Mouse (Mus musculus) embryonic facial prominence, embryonic 14.5 days (tissue): Measurements from ENCODE around the gene 4921536K21Rik. TPM values are rescaled to one million over a fixed set of nuclear protein-coding genes. Genes with fewer than 3 reads are reported as not detected.

Experiments
- ATAC-seq: fragments of 200-750 bp; cut with Nextera tagmentation; 2 replicates; pipeline ENCODE4 v1.8.0; 2017; ENCODE audit warnings: low read depth, moderate number of reproducible peaks, moderate TSS enrichment
- DNase-seq: peaks from one replicate; pipeline ENCODE4 v3.0.0-alpha.2; 2015; ENCODE audit warnings: low spot score
- H3K27ac ChIP-seq: fragments of 300-500 bp; sonication (generic); replicated peaks from 2 replicates; pipeline ENCODE4 v1.5.1; 2014; ENCODE audit warnings: low read depth, mild to moderate bottlenecking, low read length, moderate library complexity
- H3K27me3 ChIP-seq: fragments of 300-500 bp; sonication (generic); replicated peaks from 2 replicates; pipeline ENCODE4 v1.6.1; 2014; ENCODE audit warnings: low read length; ENCODE audit not compliant: control insufficient read depth, insufficient read depth
- H3K36me3 ChIP-seq: fragments of 300-500 bp; sonication (generic); 2 replicates; pipeline ENCODE4 v1.6.1; 2014; ENCODE audit warnings: low read length, mixed read lengths; ENCODE audit not compliant: control insufficient read depth, insufficient read depth
- H3K4me1 ChIP-seq: fragments of 300-500 bp; sonication (generic); 2 replicates; pipeline ENCODE4 v1.6.1; 2014; ENCODE audit warnings: antibody characterized with exemption, low read length; ENCODE audit not compliant: control insufficient read depth, insufficient read depth
- H3K4me2 ChIP-seq: fragments of 300-500 bp; sonication (generic); 2 replicates; pipeline ENCODE4 v1.6.1; 2014; ENCODE audit warnings: low read depth, mild to moderate bottlenecking, low read length, moderate library complexity, mixed read lengths
- H3K4me3 ChIP-seq: fragments of 300-500 bp; sonication (generic); 2 replicates; pipeline ENCODE4 v1.5.1; 2014; ENCODE audit warnings: low read depth, mild to moderate bottlenecking, low read length
- H3K9ac ChIP-seq: fragments of 300-500 bp; sonication (generic); 2 replicates; pipeline ENCODE4 v1.6.1; 2014; ENCODE audit warnings: low read depth, mild to moderate bottlenecking, low read length, moderate library complexity, mixed read lengths
- H3K9me3 ChIP-seq: fragments of 300-500 bp; sonication (generic); 2 replicates; pipeline ENCODE4 v1.6.1; 2016; ENCODE audit warnings: low read length; ENCODE audit not compliant: control insufficient read depth
- WGBS: fragments of 180-500 bp; shearing (Covaris S2); extraction: QIAGEN DNeasy Blood & Tissue Kit; methylation state at CpG from one replicate; pipeline ENCODE4 v1.1.7; 2014; 5-methylcytosine and 5-hydroxymethylcytosine counted together
- polyA plus RNA-seq: library from polyadenylated mRNA; unstranded; fragments of >200 nt; fragmentation: Nextera tagmentation; extraction: Ambion mirVana; gene quantifications from 2 replicates; pipeline ENCODE4 v1.2.1, GENCODE M21; 2014

Gene 4921536K21Rik
- polyA plus RNA-seq, 1 experiment from 2014 or later: 0.21 TPM

GRCm38 (mm10) chr11:3930019-3930418, 35.1 kb upstream of the 4921536K21Rik start:
- Histone ChIP-seq H3K4me2 (no peak overlapping the region), H3K4me3 (no peak overlapping the region), H3K9ac (no peak overlapping the region), H3K36me3 (no peaks in the 10 kb centered on the region), H3K4me1 (peaks cover 12% of the 10 kb centered on the region), H3K27me3 (no peaks in the 10 kb centered on the region), H3K27ac (no peak overlapping the region), H3K9me3 (no peaks in the 10 kb centered on the region)
- WGBS: 76% methylated on average over 4 of the region's 4 CpGs
- DNase-seq (no peak), ATAC-seq (no peak)

GRCm38 (mm10) chr11:3925916-3926315, 31.0 kb upstream of the 4921536K21Rik start:
- Histone ChIP-seq H3K4me1 (peaks cover 3% of the 10 kb centered on the region), H3K4me2 (no peak overlapping the region), H3K36me3 (peaks cover 18% of the 10 kb centered on the region), H3K9me3 (no peaks in the 10 kb centered on the region), H3K4me3 (no peak overlapping the region), H3K27ac (no peak overlapping the region), H3K9ac (no peak overlapping the region), H3K27me3 (no peaks in the 10 kb centered on the region)
- WGBS: 89% methylated on average over 10 of the region's 10 CpGs
- no peak for DNase-seq
- no peak for ATAC-seq

DNA sequence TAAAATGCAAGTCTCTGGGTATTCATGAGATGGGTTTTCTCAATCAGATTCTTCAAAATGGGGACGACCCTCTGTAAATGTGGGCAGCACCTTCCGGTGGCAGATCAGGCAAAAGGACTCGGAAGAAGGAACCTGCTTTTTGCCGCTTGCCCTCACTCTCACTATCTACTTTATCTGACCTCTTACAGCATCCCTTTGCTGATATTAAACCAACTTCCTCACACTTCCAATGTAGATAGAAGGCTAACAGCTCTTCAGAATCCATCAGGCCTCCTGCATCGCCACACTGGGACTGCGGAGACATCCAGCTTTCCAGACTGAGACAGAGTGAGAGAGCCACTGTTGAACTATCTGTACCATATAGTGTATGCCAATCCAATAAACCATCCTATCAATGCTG, 27.8 kb upstream of the 4921536K21Rik start:
- DNase-seq (no peak), ATAC-seq (no peak)
- H3K27ac ChIP-seq: no peak overlapping the region
- H3K27me3 ChIP-seq: no peaks in the 10 kb centered on the region
- no peaks in the 10 kb centered on the region for H3K9me3 ChIP-seq
- no peaks in the 10 kb centered on the region for H3K4me1 ChIP-seq
- H3K4me2 ChIP-seq: no peak overlapping the region
- WGBS: 94% methylated on average over 6 of the region's 6 CpGs
- H3K9ac ChIP-seq: no peak overlapping the region
- peaks cover 18% of the 10 kb centered on the region for H3K36me3 ChIP-seq
- no peak overlapping the region for H3K4me3 ChIP-seq

DNA sequence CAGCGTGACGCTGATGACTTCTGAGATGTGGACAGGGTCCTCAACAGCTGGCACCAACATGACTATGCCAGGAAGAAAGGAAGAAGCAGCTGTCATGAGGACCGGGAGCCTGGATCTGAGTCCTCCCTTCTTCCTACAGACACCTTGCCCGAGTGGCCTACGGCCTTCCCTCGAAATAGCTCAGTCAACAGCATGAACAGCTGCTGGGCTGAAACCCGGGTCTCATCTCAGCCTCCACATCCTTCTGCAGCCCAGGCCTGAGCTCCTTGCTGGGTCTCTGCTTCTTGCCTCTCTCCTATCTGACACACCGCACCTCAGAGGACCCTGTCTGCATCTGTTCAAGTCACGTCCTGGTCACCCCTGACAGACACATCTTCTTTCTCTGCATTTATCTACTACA, 27.2 kb upstream of the 4921536K21Rik start:
- Histone ChIP-seq H3K4me2 (no peak overlapping the region), H3K27me3 (no peaks in the 10 kb centered on the region), H3K36me3 (peaks cover 18% of the 10 kb centered on the region), H3K4me3 (no peak overlapping the region), H3K9me3 (no peaks in the 10 kb centered on the region), H3K9ac (no peak overlapping the region), H3K27ac (no peak overlapping the region), H3K4me1 (no peaks in the 10 kb centered on the region)
- DNase-seq: no peak
- WGBS: 91% methylated on average over 9 of the region's 9 CpGs
- no peak for ATAC-seq

DNA sequence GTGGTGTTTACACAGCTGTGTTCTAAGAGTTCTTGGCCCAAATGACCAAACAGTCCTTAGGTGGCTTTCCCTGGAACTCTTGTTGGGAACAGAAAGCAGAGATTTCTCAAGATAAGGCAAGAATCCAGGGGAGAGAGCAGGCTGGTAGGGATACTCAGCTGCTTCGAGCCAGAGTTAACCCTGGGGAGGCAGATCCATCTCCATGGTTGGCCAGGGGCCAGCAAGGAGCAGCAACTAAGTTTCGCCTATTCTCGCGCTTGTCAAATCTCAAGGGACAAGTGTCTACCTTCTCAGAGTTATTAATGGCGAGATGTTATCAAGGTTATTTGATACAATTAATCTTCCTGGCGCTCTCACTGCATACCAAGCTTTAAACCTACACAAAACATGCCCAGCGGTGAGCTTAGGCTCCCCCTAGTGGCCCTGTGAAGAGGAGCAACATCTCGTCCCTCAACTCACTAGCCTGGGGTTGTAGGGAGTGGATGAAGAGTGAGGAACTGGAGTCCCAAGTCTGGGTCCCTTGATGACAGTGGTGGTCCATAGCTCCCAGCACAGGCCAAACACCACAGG, 26.5 kb upstream of the 4921536K21Rik start:
- peak; percentile 66 for DNase-seq
- Histone ChIP-seq H3K36me3 (peaks cover 18% of the 10 kb centered on the region), H3K9ac (no peak overlapping the region), H3K27ac (no peak overlapping the region), H3K4me2 (no peak overlapping the region), H3K9me3 (no peaks in the 10 kb centered on the region), H3K27me3 (no peaks in the 10 kb centered on the region), H3K4me1 (no peaks in the 10 kb centered on the region), H3K4me3 (no peak overlapping the region)
- WGBS: 35% methylated on average over 8 of the region's 8 CpGs
- ATAC-seq: no peak

DNA sequence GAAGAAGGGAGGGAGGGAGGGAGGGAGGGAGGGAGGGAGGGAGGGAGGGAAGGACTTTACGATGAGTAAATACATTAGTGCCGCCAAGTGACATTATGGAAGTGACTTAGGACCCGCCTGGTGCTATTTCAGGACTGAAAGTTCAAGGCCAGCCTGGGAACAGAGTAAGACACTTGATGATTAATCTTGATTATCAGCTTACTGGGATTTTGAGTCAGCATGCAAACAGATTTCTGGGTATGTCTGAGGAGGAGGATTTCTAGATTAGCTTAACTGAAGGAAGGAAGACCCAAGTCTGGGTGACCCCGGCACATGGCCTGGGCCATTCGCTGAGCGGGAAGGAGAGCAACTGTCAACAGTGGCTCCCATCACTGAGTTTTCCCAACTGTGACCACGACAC, 25.6 kb upstream of the 4921536K21Rik start:
- no peak overlapping the region for H3K4me2 ChIP-seq
- WGBS: 93% methylated on average over 7 of the region's 7 CpGs

DNA sequence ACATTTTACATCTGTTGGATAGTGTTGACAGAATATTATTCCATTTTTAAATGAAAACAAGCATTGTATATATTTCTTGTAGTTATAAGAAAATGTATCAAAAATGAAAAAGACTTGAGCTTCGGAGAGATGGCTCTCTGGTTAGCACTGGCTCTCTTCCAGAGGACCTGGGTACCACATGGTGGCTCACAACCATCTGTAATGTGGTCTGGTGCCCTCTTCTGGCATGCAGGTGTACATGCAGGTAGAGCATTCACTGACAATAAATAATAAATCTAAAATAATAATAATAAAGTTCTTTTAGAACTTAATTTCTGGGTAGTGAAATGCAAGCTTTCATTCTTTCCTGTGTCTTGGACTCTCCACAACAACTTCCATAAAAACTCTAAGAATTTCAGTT, 23.8 kb upstream of the 4921536K21Rik start:
- H3K27ac ChIP-seq: no peak overlapping the region
- H3K27me3 ChIP-seq: no peaks in the 10 kb centered on the region
- no peak overlapping the region for H3K9ac ChIP-seq
- DNase-seq (no peak), ATAC-seq (no peak)
- 38% methylated on average over 1 of the region's 1 CpGs for WGBS
- no peak overlapping the region for H3K4me3 ChIP-seq
- H3K9me3 ChIP-seq: no peaks in the 10 kb centered on the region
- H3K4me2 ChIP-seq: no peak overlapping the region
- no peaks in the 10 kb centered on the region for H3K4me1 ChIP-seq
- peaks cover 11% of the 10 kb centered on the region for H3K36me3 ChIP-seq

More for the DNA sequence above, 25.6 kb upstream of the 4921536K21Rik start:
- peaks cover 18% of the 10 kb centered on the region for H3K36me3 ChIP-seq
- ATAC-seq: no peak
- no peaks in the 10 kb centered on the region for H3K27me3 ChIP-seq
- H3K9ac ChIP-seq: no peak overlapping the region
- DNase-seq: no peak
- H3K4me1 ChIP-seq: no peaks in the 10 kb centered on the region
- no peaks in the 10 kb centered on the region for H3K9me3 ChIP-seq
- H3K27ac ChIP-seq: no peak overlapping the region
- no peak overlapping the region for H3K4me3 ChIP-seq

DNA sequence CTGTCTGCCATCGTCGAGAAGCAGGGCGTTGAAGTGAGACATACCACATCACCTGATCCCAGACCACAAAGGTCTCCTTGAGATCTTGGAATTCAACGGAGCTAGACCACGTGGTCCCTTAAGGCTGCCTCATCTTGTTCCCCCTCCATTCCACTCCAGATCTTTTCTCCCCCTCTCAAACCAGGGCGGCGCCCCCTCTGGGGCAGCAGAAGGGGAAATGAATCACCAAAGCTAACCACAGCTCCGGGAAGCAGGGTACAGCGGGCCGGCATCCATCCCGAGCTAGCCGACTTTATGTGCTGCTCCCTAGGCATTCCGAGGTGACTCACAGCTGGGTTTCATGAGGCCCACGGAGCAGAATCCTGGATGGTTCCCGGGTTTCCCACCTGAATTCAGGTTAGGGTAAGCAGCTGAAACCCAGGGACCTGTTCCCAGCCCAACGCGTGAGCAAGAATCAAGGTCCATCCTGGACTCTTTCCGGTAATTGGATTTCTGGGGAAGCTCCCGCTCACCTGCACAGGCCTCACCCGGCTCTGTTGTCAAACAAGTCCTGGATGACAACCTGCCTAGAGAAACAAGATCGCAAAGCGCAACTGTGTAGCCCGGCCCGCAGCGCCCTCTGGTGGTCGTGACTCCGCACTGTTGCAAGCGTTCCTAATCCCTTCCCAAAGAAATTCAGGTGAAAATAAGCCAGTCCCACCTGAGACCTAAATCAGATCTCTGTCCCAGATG, 19.4 kb upstream of the 4921536K21Rik start, which contains the start of gene Slc35e4:
TSS of gene Slc35e4 (minus strand) at position 556 of the 732 bp plus-strand sequence.
- WGBS: under 1% methylated on average over 28 of the region's 28 CpGs
- Histone ChIP-seq H3K4me1 (peaks cover 20% of the 10 kb centered on the region), H3K4me2 (peak within 1 kb of the TSS; percentile 69), H3K9me3 (no peaks in the 10 kb centered on the region), H3K36me3 (no peaks in the 10 kb centered on the region), H3K9ac (peak within 1 kb of the TSS; percentile 69), H3K4me3 (peak within 1 kb of the TSS; percentile 60), H3K27ac (peak within 1 kb of the TSS; percentile 84), H3K27me3 (no peaks in the 10 kb centered on the region)
- DNase-seq (peak; percentile 87), ATAC-seq (peak; percentile 71)
